Mouse (Mus musculus): ENCODE measurements around the gene Pbx4. TPM values are rescaled to one million over a fixed set of nuclear protein-coding genes. Genes with fewer than 3 reads are reported as not detected.

The Pbx4 gene
- total RNA-seq, 1 experiment: 5.2 TPM

- Histone ChIP-seq H3K9me3 (ENCODE audit: control insufficient read depth, insufficient read depth, low read depth, low read length) (no peaks in the 10 kb centered on the region), H3K27ac (ENCODE audit: insufficient read depth, low read depth, low read length, poor library complexity, severe bottlenecking) (no peak overlapping the region), H3K36me3 (ENCODE audit: control insufficient read depth, insufficient read depth, low read length, poor library complexity, severe bottlenecking) (peaks cover 54% of the 10 kb centered on the region), H3K9ac (ENCODE audit: insufficient read depth, low read depth, low read length, poor library complexity, severe bottlenecking) (no peak overlapping the region), H3K4me3 (ENCODE audit: insufficient read depth in 1 of 2, low read depth in 1 of 2, low read length in 2 of 2, poor library complexity in 1 of 2, severe bottlenecking in 1 of 2) (no peak overlapping the region), H3K4me1 (ENCODE audit: control insufficient read depth in 2 of 2, insufficient read depth in 2 of 2, low read length in 2 of 2, poor library complexity in 1 of 2) (peaks cover 3 to 20% of the 10 kb centered on the region in 2 experiments; a peak in 3 of 4 replicates)
- in situ Hi-C loops (cut with MboI; ENCODE audit: low sequenced_read_pairs in 2 of 2, unreplicated experiment in 2 of 2): no loop called here
- TF ChIP-seq CHD2 (IDR thresholded peaks at IDR 0.05; ENCODE audit: low read depth, low read length) (no peak), ZNF384 (IDR thresholded peaks at IDR 0.05; ENCODE audit: low read depth, low read length) (no peak), HCFC1 (IDR thresholded peaks at IDR 0.05; ENCODE audit: borderline replicate concordance, insufficient read depth, low read length) (no peak), MAFK (IDR thresholded peaks at IDR 0.05; ENCODE audit: insufficient read depth, low read depth, low read length) (no peak), ZC3H11A (IDR thresholded peaks at IDR 0.05; ENCODE audit: borderline replicate concordance, low read depth, low read length) (no peak)
- DNase-seq (ENCODE audit: low read depth, low spot score): no peak
Measured at GRCm38 (mm10) chr8:69918506-69918905, 86.2 kb downstream of the Pbx4 start.

GRCm38 (mm10) chr8:69919010-69919409 lies 86.7 kb downstream of the Pbx4 start:
- peaks cover 3 to 22% of the 10 kb centered on the region in 2 experiments; a peak in 3 of 4 replicates for H3K4me1 ChIP-seq (ENCODE audit: control insufficient read depth in 2 of 2, insufficient read depth in 2 of 2, low read length in 2 of 2, poor library complexity in 1 of 2)
- peaks cover 52% of the 10 kb centered on the region for H3K36me3 ChIP-seq (ENCODE audit: control insufficient read depth, insufficient read depth, low read length, poor library complexity, severe bottlenecking)
- H3K27ac ChIP-seq (ENCODE audit: insufficient read depth, low read depth, low read length, poor library complexity, severe bottlenecking): no peak overlapping the region
- no peaks in the 10 kb centered on the region for H3K9me3 ChIP-seq (ENCODE audit: control insufficient read depth, insufficient read depth, low read depth, low read length)
- H3K9ac ChIP-seq (ENCODE audit: insufficient read depth, low read depth, low read length, poor library complexity, severe bottlenecking): no peak overlapping the region
- peak; percentile 87 for DNase-seq (ENCODE audit: low read depth, low spot score)
- in situ Hi-C loops (cut with MboI; ENCODE audit: low sequenced_read_pairs in 2 of 2, unreplicated experiment in 2 of 2): no loop called here
- H3K4me3 ChIP-seq (ENCODE audit: insufficient read depth in 1 of 2, low read depth in 1 of 2, low read length in 2 of 2, poor library complexity in 1 of 2, severe bottlenecking in 1 of 2): no peak overlapping the region
- peak; percentile 76; the same call in 1 of the 2 replicates for TF ChIP-seq ZC3H11A (IDR thresholded peaks at IDR 0.05; ENCODE audit: borderline replicate concordance, low read depth, low read length)
- no peak for TF ChIP-seq ZNF384 (IDR thresholded peaks at IDR 0.05; ENCODE audit: low read depth, low read length)

- in situ Hi-C loops (cut with MboI; ENCODE audit: low sequenced_read_pairs in 2 of 2, unreplicated experiment in 2 of 2): no loop called here
- Histone ChIP-seq H3K4me1 (ENCODE audit: control insufficient read depth in 2 of 2, insufficient read depth in 2 of 2, low read length in 2 of 2, poor library complexity in 1 of 2) (peaks cover 3 to 22% of the 10 kb centered on the region in 2 experiments; a peak in 3 of 4 replicates), H3K9me3 (ENCODE audit: control insufficient read depth, insufficient read depth, low read depth, low read length) (no peaks in the 10 kb centered on the region), H3K27ac (ENCODE audit: insufficient read depth, low read depth, low read length, poor library complexity, severe bottlenecking) (peak overlapping the region; percentile 66), H3K36me3 (ENCODE audit: control insufficient read depth, insufficient read depth, low read length, poor library complexity, severe bottlenecking) (peaks cover 42% of the 10 kb centered on the region), H3K4me3 (ENCODE audit: insufficient read depth in 1 of 2, low read depth in 1 of 2, low read length in 2 of 2, poor library complexity in 1 of 2, severe bottlenecking in 1 of 2) (no peak overlapping the region; a peak in 1 of 4 replicates), H3K9ac (ENCODE audit: insufficient read depth, low read depth, low read length, poor library complexity, severe bottlenecking) (peak overlapping the region; percentile 52; the same call in 1 of the 2 replicates)
- no peak for TF ChIP-seq MAFK (IDR thresholded peaks at IDR 0.05; ENCODE audit: insufficient read depth, low read depth, low read length)
- no peak for TF ChIP-seq CHD2 (IDR thresholded peaks at IDR 0.05; ENCODE audit: low read depth, low read length)
- TF ChIP-seq ZC3H11A (IDR thresholded peaks at IDR 0.05; ENCODE audit: borderline replicate concordance, low read depth, low read length): peak; percentile 98
- DNase-seq (ENCODE audit: low read depth, low spot score): peak; percentile 97
Measured at GRCm38 (mm10) chr8:69919876-69920662, 87.8 kb downstream of the Pbx4 start.

GRCm38 (mm10) chr8:69921141-69921540 lies 88.8 kb downstream of the Pbx4 start:
- no peak overlapping the region for H3K4me3 ChIP-seq (ENCODE audit: insufficient read depth in 1 of 2, low read depth in 1 of 2, low read length in 2 of 2, poor library complexity in 1 of 2, severe bottlenecking in 1 of 2)
- no peak overlapping the region for H3K9ac ChIP-seq (ENCODE audit: insufficient read depth, low read depth, low read length, poor library complexity, severe bottlenecking)
- no peak for TF ChIP-seq ZNF384 (IDR thresholded peaks at IDR 0.05; ENCODE audit: low read depth, low read length)
- no peak for DNase-seq (ENCODE audit: low read depth, low spot score)
- H3K36me3 ChIP-seq (ENCODE audit: control insufficient read depth, insufficient read depth, low read length, poor library complexity, severe bottlenecking): peaks cover 33% of the 10 kb centered on the region
- peaks cover 3 to 22% of the 10 kb centered on the region in 2 experiments; a peak in 3 of 4 replicates for H3K4me1 ChIP-seq (ENCODE audit: control insufficient read depth in 2 of 2, insufficient read depth in 2 of 2, low read length in 2 of 2, poor library complexity in 1 of 2)
- H3K27ac ChIP-seq (ENCODE audit: insufficient read depth, low read depth, low read length, poor library complexity, severe bottlenecking): peak overlapping the region; percentile 66
- H3K9me3 ChIP-seq (ENCODE audit: control insufficient read depth, insufficient read depth, low read depth, low read length): no peaks in the 10 kb centered on the region
- in situ Hi-C loops (cut with MboI; ENCODE audit: low sequenced_read_pairs in 2 of 2, unreplicated experiment in 2 of 2): no loop called here

Other genes starting within 250 kb of the Pbx4 start
- gene Zfp868, start 206.9 kb upstream of the Pbx4 start, total RNA-seq (2012; rRNA removed): 12.6 and 21.2 TPM in 2 replicates
- 0.79 and 0.85 TPM in 2 replicates for gene Zfp964, start 178.0 kb upstream of the Pbx4 start, total RNA-seq (2012; rRNA removed)
- 5.5 and 6.7 TPM in 2 replicates for gene Zfp869, start 121.8 kb upstream of the Pbx4 start, total RNA-seq (2012; rRNA removed)
- gene Zfp963, start 82.5 kb upstream of the Pbx4 start, total RNA-seq (2012; rRNA removed): 2.1 and 2.7 TPM in 2 replicates
- not detected in 2 replicates for gene Gm20422, start 57.6 kb upstream of the Pbx4 start, total RNA-seq (2012; rRNA removed)
- gene Atp13a1, start 41.3 kb upstream of the Pbx4 start, total RNA-seq (2012; rRNA removed): 123 and 193 TPM in 2 replicates
- gene Zfp866, start 41.3 kb upstream of the Pbx4 start, total RNA-seq (2012; rRNA removed): 19.1 and 21.6 TPM in 2 replicates
- 5.9 and 6.4 TPM in 2 replicates for gene Gmip, start 23.8 kb upstream of the Pbx4 start, total RNA-seq (2012; rRNA removed)
- 5.6 and 8.3 TPM in 2 replicates for gene Lpar2, start 10.1 kb upstream of the Pbx4 start, total RNA-seq (2012; rRNA removed)
- gene Cilp2, start 55.2 kb downstream of the Pbx4 start, total RNA-seq (2012; rRNA removed): 7.3 and 10.7 TPM in 2 replicates
- gene Tssk6, start 69.7 kb downstream of the Pbx4 start, total RNA-seq (2012; rRNA removed): 2.5 and 4.0 TPM in 2 replicates
- 146 and 243 TPM in 2 replicates for gene Ndufa13, start 70.1 kb downstream of the Pbx4 start, total RNA-seq (2012; rRNA removed)
- 7.0 and 8.5 TPM in 2 replicates for gene Yjefn3, start 70.2 kb downstream of the Pbx4 start, total RNA-seq (2012; rRNA removed)
- gene Gatad2a, start 163.9 kb downstream of the Pbx4 start, total RNA-seq (2012; rRNA removed): 139 and 148 TPM in 2 replicates
- gene Mau2, start 210.2 kb downstream of the Pbx4 start, total RNA-seq (2012; rRNA removed): 82.4 and 124 TPM in 2 replicates
- 38.5 and 38.8 TPM in 2 replicates for gene Sugp1, start 210.3 kb downstream of the Pbx4 start, total RNA-seq (2012; rRNA removed)
- 2.0 and 2.5 TPM in 2 replicates for gene Tm6sf2, start 240.4 kb downstream of the Pbx4 start, total RNA-seq (2012; rRNA removed)